17 mouse cellular contexts compared by ENCODE assay signal in the genomic region with DNA sequence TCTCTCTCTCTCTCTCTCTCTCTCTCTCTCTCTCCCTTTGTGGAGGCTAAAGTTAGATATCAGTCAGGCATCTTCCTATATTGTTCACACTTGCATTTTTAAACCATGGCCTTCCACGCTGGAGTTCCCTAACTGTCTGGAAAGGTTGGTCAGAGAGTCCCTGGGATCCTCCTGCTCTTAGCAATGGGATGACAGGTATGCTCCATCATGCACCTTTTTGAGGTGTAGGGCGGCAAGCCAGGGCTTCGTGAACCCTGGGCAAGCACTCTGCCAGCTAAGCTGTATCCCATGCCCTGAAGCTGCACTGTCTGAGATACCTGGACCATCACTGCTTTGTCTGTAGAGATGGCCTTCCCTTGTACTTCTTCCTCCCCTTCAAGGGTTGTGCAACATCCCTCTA. TPM values are rescaled to one million over a fixed set of nuclear protein-coding genes. Genes with fewer than 3 reads are reported as not detected.
"Had no signal": no experiment of that assay in that cellular context is flagged by ENCODE, and none has a peak within 500 bp of the region (broad histone marks: within the 10 kb centered on the region; RNA-seq: fewer than 3 reads in every experiment).

No protein-coding gene starts in this region.

- DNase-seq: retina, postnatal 1 day; right cerebral cortex, adult 18-20 months; right cerebral cortex, postnatal 14 days; right cerebral cortex, postnatal 25 days; right cerebral cortex, postnatal 4 days; spleen, adult 18-20 months; thymus, adult 18-20 months; thymus, adult 2 months; thymus, postnatal 14 days; thymus, postnatal 25 days; thymus, postnatal 36 days; thymus, postnatal 4 days had no signal

- H3K27ac ChIP-seq: neural tube, embryonic 13.5 days; neural tube, embryonic 15.5 days; stomach, embryonic 15.5 days; stomach, postnatal 0 days had no signal

- H3K36me3 ChIP-seq: neural tube, embryonic 13.5 days; neural tube, embryonic 15.5 days; stomach, embryonic 15.5 days had no signal

- H3K27me3 ChIP-seq: neural tube, embryonic 13.5 days; neural tube, embryonic 15.5 days; stomach, embryonic 15.5 days had no signal

- H3K4me1 ChIP-seq: stomach, embryonic 15.5 days had no signal

- H3K9me3 ChIP-seq: neural tube, embryonic 13.5 days; neural tube, embryonic 15.5 days; stomach, embryonic 15.5 days had no signal

- H3K9ac ChIP-seq: neural tube, embryonic 13.5 days; neural tube, embryonic 15.5 days; stomach, embryonic 15.5 days had no signal

- H3K4me3 ChIP-seq: neural tube, embryonic 13.5 days; neural tube, embryonic 15.5 days; stomach, embryonic 15.5 days had no signal

RNA-seq across cellular contexts. Expression of gene Apold1, which starts 32.3 kb away (rescaled TPM):
- total RNA-seq: neutrophil, adult 5-6 weeks had no signal
